Mouse (Mus musculus): Measurements from ENCODE around the gene Fen1.

The Fen1 gene

GRCm38 (mm10) chr19:10203848-10204615 is at the start of gene Fen1, which contains the start of gene Tmem258:
TSS of gene Fen1 (minus strand) at chr19:10204169.
TSS of gene Tmem258 (plus strand) at chr19:10204014.
- DNase-seq (ENCODE audit: low spot score) = peak; percentile 92

GRCm38 (mm10) chr19:10248128-10248527 is 44.2 kb upstream of the Fen1 start:
- no peak for DNase-seq (ENCODE audit: low spot score)

DNA sequence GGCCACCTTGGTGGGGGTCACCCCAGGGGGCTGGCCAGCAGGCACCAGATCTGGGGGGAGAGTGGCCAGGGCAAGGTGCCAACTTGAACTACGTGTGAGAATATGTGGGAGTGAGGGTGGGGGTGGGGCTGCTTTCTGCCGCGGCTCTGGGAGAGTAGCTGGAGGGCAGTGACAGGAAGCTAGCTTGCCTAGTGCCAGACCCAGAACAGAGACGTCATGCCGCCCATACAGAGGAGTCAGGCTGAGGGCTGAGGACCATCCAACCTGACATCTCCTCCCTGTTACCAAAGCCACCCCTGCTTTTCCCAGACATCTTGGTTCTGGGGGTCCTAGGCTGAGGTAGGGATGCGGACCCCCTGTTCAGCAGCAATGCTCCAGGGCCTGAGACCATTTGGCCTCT is 43.2 kb upstream of the Fen1 start:
- DNase-seq (ENCODE audit: low spot score) = no peak

DNA sequence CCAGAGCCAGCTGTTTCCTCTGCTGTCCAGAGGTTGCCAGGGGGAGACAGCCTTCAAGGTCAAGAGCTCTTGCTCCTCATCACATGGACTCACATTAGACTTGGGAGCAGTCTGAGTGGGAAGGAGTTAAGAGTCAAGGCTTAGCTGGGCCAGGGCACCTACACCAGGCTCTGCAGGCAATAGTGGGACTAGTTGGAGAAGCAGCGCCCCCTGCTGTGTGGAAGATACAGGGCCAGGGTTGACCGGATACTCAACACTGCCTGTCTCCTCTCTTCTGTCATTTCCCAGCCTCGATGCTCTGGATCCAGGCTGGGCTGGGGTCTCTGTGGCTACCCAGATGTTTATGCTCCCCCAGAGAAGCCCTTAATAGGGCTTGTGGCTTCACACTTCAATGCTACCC is 40.2 kb upstream of the Fen1 start:
- peak; percentile 35 for DNase-seq (ENCODE audit: low spot score)

- DNase-seq (ENCODE audit: low spot score) = no peak
These were observed 38.9 kb upstream of the Fen1 start for GRCm38 (mm10) chr19:10242916-10243315.

DNA sequence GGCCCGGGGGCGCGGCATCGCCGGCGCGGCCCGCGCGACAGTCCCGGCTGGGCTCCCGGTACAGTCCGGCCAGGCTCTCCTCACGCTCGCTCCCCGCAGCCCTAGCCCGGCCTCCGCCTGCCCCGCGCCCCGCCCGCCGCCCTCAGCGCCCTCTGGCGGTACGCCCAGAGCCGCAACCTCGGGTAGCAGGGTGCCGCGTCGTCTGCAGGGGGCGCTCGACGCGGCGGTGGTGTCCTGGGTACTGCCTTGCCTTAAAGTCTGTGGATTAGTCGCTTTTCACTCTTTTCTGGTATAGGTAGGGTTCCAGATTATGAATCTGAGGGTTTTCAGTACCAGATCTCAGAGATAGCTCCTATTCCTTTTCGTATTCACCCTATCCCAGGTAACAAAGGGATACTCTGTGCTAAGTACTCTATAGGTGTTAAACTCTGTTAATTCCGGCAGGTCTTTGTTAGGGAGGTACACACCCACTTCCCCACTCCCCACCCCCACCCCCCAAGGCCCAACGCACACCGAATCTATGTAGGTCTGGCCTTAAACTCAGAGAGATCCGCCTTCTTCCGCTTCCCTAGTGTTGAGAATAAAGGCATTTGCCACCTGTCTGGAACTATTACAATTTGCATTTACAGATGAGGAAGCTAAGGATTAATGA is 36.8 kb upstream of the Fen1 start, which contains the start of gene Myrf:
TSS of gene Myrf (minus strand) at position 95 of the 652 bp plus-strand sequence.
- peak; percentile 78 for DNase-seq (ENCODE audit: low spot score)

DNA sequence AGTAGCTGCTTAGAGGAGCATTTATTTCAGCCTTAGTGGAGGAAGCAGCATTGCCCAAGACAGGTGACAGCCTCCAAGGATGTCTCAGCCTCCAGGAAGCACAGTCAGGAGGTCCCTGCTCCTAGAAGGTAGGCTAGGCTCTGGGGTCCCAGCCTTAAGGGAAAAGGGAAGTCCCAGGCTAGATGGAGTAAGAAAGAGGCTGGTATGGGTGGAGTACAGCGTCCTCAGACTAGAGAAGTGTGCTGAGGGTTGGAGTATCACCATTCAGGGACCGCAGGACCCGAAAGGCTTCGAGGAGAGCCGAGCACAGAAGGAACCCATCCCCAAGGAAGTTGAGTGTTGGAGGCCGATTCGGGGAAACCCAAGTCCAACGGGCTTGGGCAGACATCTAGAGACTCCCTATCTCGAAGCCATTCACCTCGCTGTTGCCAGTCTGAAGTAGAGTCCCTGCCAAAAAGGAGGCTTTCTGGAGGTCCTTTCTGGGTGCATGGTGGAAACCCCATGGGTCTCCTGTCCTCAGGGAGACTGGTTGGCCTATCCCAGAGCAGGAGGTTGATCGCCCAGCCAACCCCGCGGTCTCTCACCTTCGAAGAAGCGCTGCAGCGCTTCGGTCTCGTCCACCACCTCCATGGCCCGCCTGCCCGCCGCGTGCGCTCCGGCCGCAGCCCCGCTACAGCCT is 36.1 kb upstream of the Fen1 start:
- no peak for DNase-seq (ENCODE audit: low spot score)

GRCm38 (mm10) chr19:10239419-10239818 is 35.5 kb upstream of the Fen1 start:
- DNase-seq (ENCODE audit: low spot score) = peak; percentile 60

DNA sequence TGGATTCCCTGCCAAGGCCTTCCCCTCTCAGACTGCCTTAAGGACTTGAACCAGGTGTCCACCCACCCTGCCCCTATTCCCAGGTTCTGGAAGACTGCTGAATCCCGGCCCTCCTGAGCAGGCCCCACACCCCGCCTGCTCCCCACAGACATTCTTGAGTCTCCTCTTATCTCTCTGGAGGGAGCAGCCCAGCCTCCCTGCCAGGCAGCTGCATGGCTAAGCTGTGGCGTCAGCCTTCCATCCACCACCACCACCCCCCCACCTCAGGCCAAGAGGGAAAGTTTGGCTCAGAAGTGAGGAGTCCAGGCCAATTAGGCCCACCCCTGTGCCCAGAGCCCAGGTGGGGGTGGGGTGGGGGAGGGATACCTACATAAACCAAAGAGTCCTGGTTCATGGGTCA is 34.5 kb upstream of the Fen1 start:
- DNase-seq (ENCODE audit: low spot score) = peak; percentile 58

GRCm38 (mm10) chr19:10235784-10236565 is 32.0 kb upstream of the Fen1 start:
- DNase-seq (ENCODE audit: low spot score) = no peak

GRCm38 (mm10) chr19:10232327-10233017 is 28.5 kb upstream of the Fen1 start:
- no peak for DNase-seq (ENCODE audit: low spot score)

DNA sequence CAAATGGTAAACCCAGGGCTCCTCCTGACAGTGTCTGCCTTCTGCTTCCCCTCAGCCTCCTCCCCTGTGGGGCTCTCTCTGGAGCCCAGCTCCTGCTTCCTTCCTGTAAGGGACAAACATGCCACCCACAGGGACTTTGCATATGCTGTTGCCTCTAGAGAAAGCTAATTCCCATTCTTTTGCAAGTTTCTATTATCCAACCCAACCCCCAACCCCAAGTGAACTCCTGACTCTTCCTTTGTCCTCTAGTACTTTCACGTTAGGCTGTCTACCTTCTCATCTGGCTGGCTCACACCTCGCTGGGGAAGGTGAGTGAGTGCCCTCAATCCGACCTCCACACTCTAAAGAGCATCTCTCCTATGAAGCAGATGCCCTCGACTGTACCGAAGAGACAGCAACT is 27.9 kb upstream of the Fen1 start:
- no peak for DNase-seq (ENCODE audit: low spot score)

GRCm38 (mm10) chr19:10231016-10231415 is 27.0 kb upstream of the Fen1 start:
- peak; percentile 81 for DNase-seq (ENCODE audit: low spot score)

GRCm38 (mm10) chr19:10225767-10226166 is 21.8 kb upstream of the Fen1 start:
- no peak for DNase-seq (ENCODE audit: low spot score)

DNA sequence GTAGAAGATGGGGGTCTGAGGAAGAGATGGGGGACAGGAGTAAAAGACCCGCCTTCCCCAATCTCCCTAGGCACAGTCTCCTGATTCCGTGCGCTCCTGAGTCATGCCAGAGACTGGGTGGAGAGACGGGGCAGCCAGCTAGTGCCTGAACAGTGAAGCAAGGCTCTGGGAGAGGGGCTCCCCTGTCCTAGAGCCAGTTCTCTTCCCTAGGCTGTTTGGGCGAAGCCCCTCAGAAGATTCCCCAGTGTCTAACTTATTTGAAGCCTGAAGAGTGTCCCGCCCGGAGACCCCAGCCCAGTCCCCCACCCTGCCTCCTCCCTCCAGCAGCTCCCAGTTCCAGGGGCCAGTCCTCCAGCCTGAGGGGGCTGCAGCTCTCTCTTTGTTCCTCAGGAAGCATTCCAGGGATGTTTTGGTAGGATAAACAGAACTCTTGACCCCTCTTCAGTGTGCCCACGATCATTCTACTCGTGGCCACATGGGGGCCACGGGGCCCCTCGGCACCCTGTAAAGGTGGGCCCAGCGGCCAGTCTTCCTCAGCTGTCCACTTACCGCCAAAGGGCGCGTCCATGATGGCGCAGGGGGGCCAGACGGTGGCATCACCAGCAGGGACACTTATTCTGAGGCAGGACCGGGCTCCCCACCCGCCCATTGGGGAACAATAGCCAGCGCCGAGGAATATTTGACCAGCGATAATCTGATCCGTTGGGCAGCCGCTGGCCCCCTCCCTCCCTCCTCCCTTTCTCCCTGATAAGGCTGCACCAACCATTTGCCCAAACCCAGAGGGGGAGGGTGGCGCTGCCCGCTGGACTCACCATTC is 20.9 kb upstream of the Fen1 start:
- peak; percentile 53 for DNase-seq (ENCODE audit: low spot score)

DNA sequence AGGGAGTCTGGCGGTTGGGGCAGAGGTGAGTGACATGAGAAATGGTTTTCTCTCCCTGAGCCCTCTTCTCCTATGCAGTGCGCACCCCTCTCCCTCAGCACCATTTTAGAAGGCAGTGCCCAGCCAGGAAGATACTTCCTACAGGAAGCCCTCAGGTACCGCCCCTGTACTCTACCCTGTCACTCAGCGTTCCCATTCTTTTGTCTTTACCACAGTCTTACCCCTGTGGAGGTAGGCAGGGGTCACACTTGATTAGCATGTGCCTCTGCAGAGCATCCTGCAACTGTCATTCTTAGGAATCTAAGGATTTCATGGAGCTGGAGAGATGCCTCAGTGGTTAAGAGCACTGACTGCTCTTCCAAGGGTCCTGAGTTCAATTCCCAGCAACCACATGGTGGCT is 19.6 kb upstream of the Fen1 start:
- DNase-seq (ENCODE audit: low spot score) = no peak

DNA sequence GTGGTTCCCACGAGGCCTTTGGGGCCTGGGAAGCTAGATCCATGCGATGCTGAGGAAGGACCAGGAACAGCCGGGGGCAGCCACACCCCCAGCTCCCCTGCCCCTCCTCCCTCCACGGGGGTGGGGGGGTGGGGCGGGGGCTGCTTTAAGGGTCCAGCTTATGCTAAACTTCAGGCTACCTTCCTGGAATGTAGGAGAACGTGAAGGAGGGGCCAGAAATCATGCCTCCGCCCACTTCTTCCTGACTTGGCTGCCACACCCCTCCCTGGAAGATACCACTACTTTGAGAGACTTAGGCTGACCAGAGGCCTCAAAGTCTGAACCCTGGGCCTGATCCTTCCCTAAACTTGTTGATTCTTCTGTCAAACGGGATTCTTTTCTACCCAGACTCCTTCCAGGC is 18.7 kb upstream of the Fen1 start:
- DNase-seq (ENCODE audit: low spot score) = peak; percentile 63

DNA sequence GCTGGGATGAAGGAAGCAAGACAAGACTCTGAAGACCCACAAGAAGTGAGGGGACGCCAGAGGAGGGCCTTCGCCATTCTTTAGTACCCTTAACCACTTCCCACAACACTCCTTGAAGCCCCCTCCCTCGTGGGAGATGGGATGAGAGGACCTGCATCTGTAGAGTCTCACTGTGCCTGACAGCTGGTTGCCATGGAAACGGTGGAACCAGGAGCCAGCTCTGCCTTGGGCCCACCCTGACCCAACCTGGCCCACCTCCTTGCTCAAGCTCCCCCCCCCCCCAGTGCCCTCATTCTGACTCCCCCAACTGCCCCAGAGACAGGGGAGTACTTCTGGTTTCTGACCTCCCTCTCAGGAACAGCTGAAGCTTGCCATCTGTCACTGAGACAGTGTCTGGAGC is 17.6 kb upstream of the Fen1 start:
- peak; percentile 71 for DNase-seq (ENCODE audit: low spot score)

DNA sequence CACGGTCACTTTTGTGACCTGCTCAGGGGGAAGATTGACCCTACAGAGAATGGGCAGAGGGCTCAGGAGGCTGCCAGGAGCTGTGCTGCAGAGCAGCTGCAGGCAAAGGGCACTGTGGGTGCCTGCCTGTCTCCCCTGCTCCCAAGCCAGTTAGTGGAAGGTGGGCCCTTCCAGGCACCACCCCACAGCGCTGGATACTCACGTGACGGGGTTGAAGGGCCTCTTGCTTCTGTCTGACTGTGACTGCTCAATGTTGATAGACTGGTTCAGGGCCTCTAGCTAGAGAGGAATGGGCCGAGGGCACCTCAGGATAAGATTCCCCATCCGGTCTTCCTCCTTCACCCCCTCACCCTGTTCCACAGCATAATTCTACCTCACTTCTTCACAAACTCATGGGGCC is 15.6 kb upstream of the Fen1 start:
- no peak for DNase-seq (ENCODE audit: low spot score)

GRCm38 (mm10) chr19:10219108-10219507 is 15.1 kb upstream of the Fen1 start:
- peak; percentile 32 for DNase-seq (ENCODE audit: low spot score)

DNA sequence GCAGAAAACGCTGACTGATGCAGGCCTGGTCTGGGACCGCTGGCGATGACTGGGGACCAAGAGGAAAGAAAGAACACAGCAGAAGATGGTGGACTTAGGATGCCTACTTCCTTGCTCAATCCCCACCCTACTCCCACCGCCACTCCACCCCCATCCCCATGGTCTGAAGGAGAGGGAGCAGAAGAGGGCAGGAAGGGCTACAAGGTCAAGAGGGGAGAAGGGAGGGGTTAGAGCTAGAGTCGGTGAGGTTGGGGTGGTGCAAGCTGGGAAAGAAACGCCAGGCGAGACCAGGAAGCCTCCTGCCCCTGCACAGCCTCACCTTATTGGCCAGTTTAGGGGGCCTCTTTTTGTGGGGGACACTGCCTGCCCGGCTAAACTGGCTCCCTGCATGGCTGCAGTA is 12.1 kb upstream of the Fen1 start:
- no peak for DNase-seq (ENCODE audit: low spot score)

Measured in yolk sac, embryonic 10.5 days (tissue).